Comparison of ENCODE assay signal across 15 mouse cellular contexts in genomic region chr3:97007010-97007448, GRCm38 (mm10).
"Had no signal": no experiment of that assay in that cellular context is flagged by ENCODE, and none has a peak within 500 bp of the region (broad histone marks: within the 10 kb centered on the region; RNA-seq: fewer than 3 reads in every experiment).

No protein-coding gene starts in this region.

- H3K9ac ChIP-seq: kidney, embryonic 15.5 days; limb, embryonic 12.5 days; liver, embryonic 12.5 days; lung, embryonic 14.5 days; midbrain, embryonic 15.5 days; neural tube, embryonic 13.5 days had no signal

- H3K27ac ChIP-seq: kidney, embryonic 15.5 days; left cerebral cortex, adult 2 months; limb, embryonic 12.5 days; liver, embryonic 12.5 days; midbrain, embryonic 10.5 days; midbrain, embryonic 15.5 days; neural tube, embryonic 13.5 days; stomach, postnatal 0 days had no signal

- H3K27me3 ChIP-seq: kidney, embryonic 15.5 days; limb, embryonic 12.5 days; liver, embryonic 12.5 days; midbrain, embryonic 15.5 days; neural tube, embryonic 13.5 days had no signal

- H3K9me3 ChIP-seq: kidney, embryonic 15.5 days; limb, embryonic 12.5 days; liver, embryonic 12.5 days; midbrain, embryonic 10.5 days; midbrain, embryonic 15.5 days; neural tube, embryonic 13.5 days had no signal

- H3K4me1 ChIP-seq: kidney, embryonic 15.5 days; limb, embryonic 12.5 days; liver, embryonic 12.5 days; midbrain, embryonic 15.5 days; neural tube, embryonic 13.5 days had no signal

- DNase-seq: kidney, adult 18-20 months; kidney, postnatal 14 days; lung, embryonic 14.5 days; lung, postnatal 10 days; lung, postnatal 4 days; retina, postnatal 1 day; thymus, postnatal 4 days had no signal

- H3K36me3 ChIP-seq: kidney, embryonic 15.5 days; limb, embryonic 12.5 days; liver, embryonic 12.5 days; midbrain, embryonic 10.5 days; midbrain, embryonic 15.5 days; neural tube, embryonic 13.5 days had no signal

- ATAC-seq: liver, embryonic 12.5 days; midbrain, embryonic 15.5 days had no signal

- H3K4me3 ChIP-seq: kidney, embryonic 15.5 days; left cerebral cortex, adult 2 months; limb, embryonic 12.5 days; liver, embryonic 12.5 days; midbrain, embryonic 10.5 days; midbrain, embryonic 15.5 days; neural tube, embryonic 13.5 days had no signal

- H3K4me2 ChIP-seq: kidney, embryonic 15.5 days; limb, embryonic 12.5 days; liver, embryonic 12.5 days; lung, embryonic 14.5 days; midbrain, embryonic 15.5 days; neural tube, embryonic 13.5 days had no signal
